Mouse (Mus musculus): ENCODE data around the gene Vmn2r8. TPM values are rescaled to one million over a fixed set of nuclear protein-coding genes. Genes with fewer than 3 reads are reported as not detected.

Vmn2r8 gene
- total and polyA plus RNA-seq, 3 experiments = not detected

- no peaks in the 10 kb centered on the region for H3K9me3 ChIP-seq (replicated peaks; ENCODE audit: low read length)
- no peaks in the 10 kb centered on the region for H3K4me1 ChIP-seq (ENCODE audit: control insufficient read depth in 1 of 2, insufficient read depth in 2 of 2)
- H3K27ac ChIP-seq (ENCODE audit: insufficient read depth, low read depth) = no peak overlapping the region
- no peak overlapping the region for H3K9ac ChIP-seq (ENCODE audit: insufficient read depth, low read depth)
- peaks cover 1% of the 10 kb centered on the region for H3K27me3 ChIP-seq (replicated peaks)
- H3K79me2 ChIP-seq (replicated peaks; ENCODE audit: control insufficient read depth, extremely low read depth, insufficient read depth, poor library complexity, severe bottlenecking) = no peaks in the 10 kb centered on the region
- no peaks in the 10 kb centered on the region for H3K36me3 ChIP-seq (replicated peaks in 1 of 2; ENCODE audit: control insufficient read depth in 1 of 2, insufficient read depth in 1 of 2, low read length in 1 of 2)
- dilution Hi-C loops (cut with MboI; ENCODE audit: extremely low pct_ligation_motif_present, extremely low pct_unique_long_range_greater_than_20kb, low sequenced_read_pairs) (no loop called here), in situ Hi-C loops (cut with MboI; ENCODE audit: low pct_ligation_motif_present, low pct_unique_long_range_greater_than_20kb, low sequenced_read_pairs) (no loop called here)
- no peak overlapping the region for H3K4me2 ChIP-seq (ENCODE audit: insufficient read depth, low read depth, poor library complexity, severe bottlenecking)
- DNase-seq (ENCODE audit: extremely low read depth) = no peak
- no peak for TF ChIP-seq POLR2A (IDR thresholded peaks at IDR 0.05; ENCODE audit: low read depth, low read length)
- no peak for TF ChIP-seq EP300 (IDR thresholded peaks at IDR 0.05; ENCODE audit: low read length)
- no peak for TF ChIP-seq NRF1 (IDR thresholded peaks at IDR 0.05; ENCODE audit: low read depth, low read length)
- no peak for TF ChIP-seq NELFE (IDR thresholded peaks at IDR 0.05; ENCODE audit: low read depth, low read length)
- TF ChIP-seq BHLHE40 (IDR thresholded peaks at IDR 0.05; ENCODE audit: low read depth, low read length) = no peak
- no peak for TF ChIP-seq MAX (IDR thresholded peaks at IDR 0.05; ENCODE audit: low read length)
- TF ChIP-seq ETS1 (conservative IDR thresholded peaks at IDR 0.05; ENCODE audit: low read depth, low read length) = no peak
- TF ChIP-seq HCFC1 (IDR thresholded peaks at IDR 0.05; ENCODE audit: low read depth, low read length) = no peak
- TF ChIP-seq ZKSCAN1 (IDR thresholded peaks at IDR 0.05; ENCODE audit: borderline replicate concordance, low read depth, low read length) = no peak
- TF ChIP-seq SMC3 (IDR thresholded peaks at IDR 0.05; ENCODE audit: low read depth, low read length) = no peak
- TF ChIP-seq POLR2AphosphoS2 (IDR thresholded peaks at IDR 0.05; ENCODE audit: low read depth, low read length) = no peak
- TF ChIP-seq MEF2A (IDR thresholded peaks at IDR 0.05; ENCODE audit: borderline replicate concordance, low read depth, low read length) = no peak
- TF ChIP-seq TBP (conservative IDR thresholded peaks at IDR 0.05; ENCODE audit: low read depth, low read length) = no peak
- TF ChIP-seq MXI1 (IDR thresholded peaks at IDR 0.05; ENCODE audit: low read depth, low read length) = no peak
- no peak for TF ChIP-seq MYC (IDR thresholded peaks at IDR 0.05; ENCODE audit: low read depth, low read length)
- TF ChIP-seq UBTF (IDR thresholded peaks at IDR 0.05; ENCODE audit: low read depth, low read length) = no peak
- H3K4me3 ChIP-seq (replicated peaks in 1 of 3; ENCODE audit: low read depth in 2 of 3, low read length in 2 of 3, poor library complexity in 1 of 3) = no peak overlapping the region
Measured at GRCm38 (mm10) chr5:108741844-108742243, 66.8 kb downstream of the Vmn2r8 start.

Other genes starting within 250 kb of the Vmn2r8 start
- 61.6 and 67.3 TPM in 2 replicates for gene Gak, start 179.1 kb downstream of the Vmn2r8 start, total RNA-seq (2012; rRNA removed)
- gene Gak, start 179.1 kb downstream of the Vmn2r8 start, total RNA-seq (2014; rRNA removed) = 49.9 and 50.7 TPM in 2 replicates
- gene Gak, start 179.1 kb downstream of the Vmn2r8 start, polyA plus RNA-seq (2012; ENCODE audit: insufficient read length, low read depth) = 59.0 and 65.2 TPM in 2 replicates
- gene Tmem175, start 179.1 kb downstream of the Vmn2r8 start, total RNA-seq (2012; rRNA removed) = 15.5 and 20.3 TPM in 2 replicates
- 18.3 and 25.4 TPM in 2 replicates for gene Tmem175, start 179.1 kb downstream of the Vmn2r8 start, total RNA-seq (2014; rRNA removed)
- gene Tmem175, start 179.1 kb downstream of the Vmn2r8 start, polyA plus RNA-seq (2012; ENCODE audit: insufficient read length, low read depth) = 20.0 and 21.4 TPM in 2 replicates
- gene Idua, start 148.5 kb downstream of the Vmn2r8 start, total RNA-seq (2012; rRNA removed) = 4.0 and 5.8 TPM in 2 replicates
- gene Idua, start 148.5 kb downstream of the Vmn2r8 start, total RNA-seq (2014; rRNA removed) = 2.1 and 2.3 TPM in 2 replicates
- 10.6 and 10.8 TPM in 2 replicates for gene Idua, start 148.5 kb downstream of the Vmn2r8 start, polyA plus RNA-seq (2012; ENCODE audit: insufficient read length, low read depth)
- 8.5 and 9.1 TPM in 2 replicates for gene Dgkq, start 139.2 kb downstream of the Vmn2r8 start, total RNA-seq (2012; rRNA removed)
- gene Dgkq, start 139.2 kb downstream of the Vmn2r8 start, total RNA-seq (2014; rRNA removed) = 3.7 and 5.5 TPM in 2 replicates
- gene Dgkq, start 139.2 kb downstream of the Vmn2r8 start, polyA plus RNA-seq (2012; ENCODE audit: insufficient read length, low read depth) = 4.4 and 5.0 TPM in 2 replicates
- gene Slc26a1, start 133.3 kb downstream of the Vmn2r8 start, total RNA-seq (2012; rRNA removed) = 0.08 TPM in 2 replicates
- not detected in 2 replicates for gene Slc26a1, start 133.3 kb downstream of the Vmn2r8 start, total RNA-seq (2014; rRNA removed)
- gene Slc26a1, start 133.3 kb downstream of the Vmn2r8 start, polyA plus RNA-seq (2012; ENCODE audit: insufficient read length, low read depth) = 0.07 and 0.11 TPM in 2 replicates
- 0.55 and 0.64 TPM in 2 replicates for gene Fgfrl1, start 116.5 kb downstream of the Vmn2r8 start, total RNA-seq (2012; rRNA removed)
- 0.17 TPM in 1 of 2 replicates, not detected in the other for gene Fgfrl1, start 116.5 kb downstream of the Vmn2r8 start, total RNA-seq (2014; rRNA removed)
- gene Fgfrl1, start 116.5 kb downstream of the Vmn2r8 start, polyA plus RNA-seq (2012; ENCODE audit: insufficient read length, low read depth) = 0.26 and 0.64 TPM in 2 replicates
- not detected in 2 replicates for gene Rnf212, start 33.9 kb downstream of the Vmn2r8 start, total RNA-seq (2012; rRNA removed)
- gene Rnf212, start 33.9 kb downstream of the Vmn2r8 start, total RNA-seq (2014; rRNA removed) = not detected in 2 replicates
- not detected in 2 replicates for gene Rnf212, start 33.9 kb downstream of the Vmn2r8 start, polyA plus RNA-seq (2012; ENCODE audit: insufficient read length, low read depth)
- gene Tmed11, start 13.5 kb downstream of the Vmn2r8 start, total RNA-seq (2012; rRNA removed) = not detected in 2 replicates
- gene Tmed11, start 13.5 kb downstream of the Vmn2r8 start, total RNA-seq (2014; rRNA removed) = not detected in 2 replicates
- not detected in 2 replicates for gene Tmed11, start 13.5 kb downstream of the Vmn2r8 start, polyA plus RNA-seq (2012; ENCODE audit: insufficient read length, low read depth)
- gene Vmn2r9, start 43.8 kb upstream of the Vmn2r8 start, total RNA-seq (2012; rRNA removed) = not detected in 2 replicates
- gene Vmn2r9, start 43.8 kb upstream of the Vmn2r8 start, total RNA-seq (2014; rRNA removed) = not detected in 2 replicates
- not detected in 2 replicates for gene Vmn2r9, start 43.8 kb upstream of the Vmn2r8 start, polyA plus RNA-seq (2012; ENCODE audit: insufficient read length, low read depth)
- gene Vmn2r10, start 197.7 kb upstream of the Vmn2r8 start, total RNA-seq (2012; rRNA removed) = not detected in 2 replicates
- not detected in 2 replicates for gene Vmn2r10, start 197.7 kb upstream of the Vmn2r8 start, total RNA-seq (2014; rRNA removed)
- gene Vmn2r10, start 197.7 kb upstream of the Vmn2r8 start, polyA plus RNA-seq (2012; ENCODE audit: insufficient read length, low read depth) = 0.06 TPM in 1 of 2 replicates, not detected in the other

Measured in CH12.LX (cell line).